34 mouse cellular contexts compared by ENCODE assay signal in the genomic region with DNA sequence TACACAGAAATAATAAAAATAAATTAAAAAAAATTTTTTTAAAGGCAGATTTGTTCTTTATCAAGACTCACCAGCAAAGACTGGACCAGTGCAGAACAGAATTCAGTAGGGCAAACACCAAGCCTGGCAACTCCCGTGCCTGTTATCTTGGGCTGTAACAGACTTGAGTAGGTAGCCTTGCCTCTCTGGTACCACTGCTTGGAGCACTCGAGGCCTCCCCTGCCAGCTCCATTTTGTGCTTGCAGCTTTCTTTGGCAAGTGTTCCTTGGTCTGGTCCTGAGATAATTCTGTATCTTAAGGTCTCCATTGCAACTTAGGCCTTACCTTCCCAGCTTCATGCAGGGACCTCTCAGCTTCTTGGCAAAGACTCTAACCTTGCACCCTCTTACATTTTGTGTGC. TPM values are rescaled to one million over a fixed set of nuclear protein-coding genes. Genes with fewer than 3 reads are reported as not detected.
DNase-seq lines count a peak whose midpoint lies in the region; ATAC-seq and TF ChIP-seq lines count a peak whose summit lies in the region.
"Had no signal": no experiment of that assay in that cellular context is flagged by ENCODE, and none has a peak within 500 bp of the region (broad histone marks: within the 10 kb centered on the region; RNA-seq: fewer than 3 reads in every experiment).

No protein-coding gene starts in this region.

- peaks cover 82% of the 10 kb centered on the region for H3K79me2 ChIP-seq in CH12.LX (replicated peaks; ENCODE audit: control insufficient read depth, extremely low read depth, insufficient read depth, poor library complexity, severe bottlenecking)
- peaks cover 80% of the 10 kb centered on the region for H3K79me2 ChIP-seq in MEL (ENCODE audit: control insufficient read depth, insufficient read depth, low read length, poor library complexity)

- no peaks in the 10 kb centered on the region for H3K27me3 ChIP-seq in liver, embryonic 12.5 days (replicated peaks)
- H3K27me3 ChIP-seq in liver, embryonic 11.5 days (replicated peaks; ENCODE audit: control insufficient read depth, insufficient read depth, low read length) = no peaks in the 10 kb centered on the region
- H3K27me3 ChIP-seq in CH12.LX (replicated peaks) (no peaks in the 10 kb centered on the region), MEL (ENCODE audit: control insufficient read depth in 1 of 2, insufficient read depth in 2 of 2, low read length in 2 of 2) (no peaks in the 10 kb centered on the region)
- H3K27me3 ChIP-seq: embryonic facial prominence, embryonic 12.5 days; embryonic facial prominence, embryonic 15.5 days; heart, embryonic 12.5 days; heart, embryonic 15.5 days; hindbrain, embryonic 13.5 days; Patski had no signal

- TF ChIP-seq RAD21 in CH12.LX (IDR thresholded peaks at IDR 0.05; ENCODE audit: low read depth, low read length) (no peak), MEL (IDR thresholded peaks at IDR 0.05; ENCODE audit: low read depth, low read length) (no peak)

- in situ Hi-C loops in CH12.LX (cut with MboI; ENCODE audit: low pct_ligation_motif_present, low pct_unique_long_range_greater_than_20kb, low sequenced_read_pairs) = loop anchor here (5.0 kb wide), 1 partner anchor 40 kb away; no protein-coding TSS in a partner anchor

- no peak for TF ChIP-seq CTCF in CH12.LX (conservative IDR thresholded peaks at IDR 0.05 in 1 of 2, IDR thresholded peaks at IDR 0.05 in 1 of 2; ENCODE audit: low read depth in 2 of 2, low read length in 2 of 2)
- no peak for TF ChIP-seq CTCF in MEL (IDR thresholded peaks at IDR 0.05 in 2 of 3, conservative IDR thresholded peaks at IDR 0.05 in 1 of 3; ENCODE audit: control insufficient read depth in 1 of 3, insufficient read depth in 1 of 3, low read depth in 2 of 3, low read length in 3 of 3, poor library complexity in 1 of 3, severe bottlenecking in 1 of 3)

- 43% methylated on average over 2 of the region's 2 CpGs for WGBS in liver, embryonic 12.5 days (ENCODE audit: insufficient replicate concordance)
- 53% methylated on average over 2 of the region's 2 CpGs for WGBS in liver, embryonic 11.5 days

- 0 out of 2 replicates have a peak overlapping the region, but pooled peaks have one; percentile 5 for H3K27ac ChIP-seq in liver, embryonic 12.5 days
- no peak overlapping the region; the same call in 1 of the 2 replicates for H3K27ac ChIP-seq in liver, embryonic 11.5 days (ENCODE audit: low read depth, low read length)
- H3K27ac ChIP-seq in CH12.LX (ENCODE audit: insufficient read depth, low read depth) (no peak overlapping the region), MEL (ENCODE audit: control insufficient read depth, low read depth, low read length) (0 out of 2 replicates have a peak overlapping the region, but pooled peaks have one; percentile 2)
- H3K27ac ChIP-seq: embryonic facial prominence, embryonic 12.5 days; embryonic facial prominence, embryonic 15.5 days; gastrocnemius, adult 2 months; heart, embryonic 15.5 days; hindbrain, embryonic 10.5 days; hindbrain, embryonic 13.5 days had no signal

- H3K4me3 ChIP-seq in liver, embryonic 12.5 days = no peak overlapping the region
- H3K4me3 ChIP-seq in liver, embryonic 11.5 days (ENCODE audit: low read depth, low read length) = no peak overlapping the region
- H3K4me3 ChIP-seq in CH12.LX (replicated peaks in 1 of 3; ENCODE audit: low read depth in 2 of 3, low read length in 2 of 3, poor library complexity in 1 of 3) = no peak overlapping the region
- no peak overlapping the region for H3K4me3 ChIP-seq in MEL (ENCODE audit: control insufficient read depth in 1 of 2, insufficient read depth in 1 of 2, low read depth in 2 of 2, low read length in 2 of 2)
- H3K4me3 ChIP-seq: embryonic facial prominence, embryonic 12.5 days; embryonic facial prominence, embryonic 15.5 days; gastrocnemius, adult 2 months; heart, embryonic 12.5 days; heart, embryonic 15.5 days; hindbrain, embryonic 10.5 days; hindbrain, embryonic 13.5 days had no signal

- dilution Hi-C loops in CH12.LX (cut with MboI; ENCODE audit: extremely low pct_ligation_motif_present, extremely low pct_unique_long_range_greater_than_20kb, low sequenced_read_pairs) = no loop called here

- H3K4me2 ChIP-seq in liver, embryonic 12.5 days = peak overlapping the region; percentile 7; the same call in 1 of the 2 replicates
- H3K4me2 ChIP-seq in liver, embryonic 11.5 days = no peak overlapping the region
- H3K4me2 ChIP-seq in CH12.LX (ENCODE audit: insufficient read depth, low read depth, poor library complexity, severe bottlenecking) = no peak overlapping the region
- H3K4me2 ChIP-seq: embryonic facial prominence, embryonic 12.5 days; embryonic facial prominence, embryonic 15.5 days; heart, embryonic 12.5 days; heart, embryonic 15.5 days; hindbrain, embryonic 13.5 days had no signal

- H3K9ac ChIP-seq in liver, embryonic 12.5 days = peak overlapping the region; percentile 28
- no peak overlapping the region for H3K9ac ChIP-seq in liver, embryonic 11.5 days (ENCODE audit: low read depth, low read length)
- no peak overlapping the region for H3K9ac ChIP-seq in CH12.LX (ENCODE audit: insufficient read depth, low read depth)
- H3K9ac ChIP-seq in MEL (ENCODE audit: control insufficient read depth, low read depth, low read length, poor library complexity, severe bottlenecking) = no peak overlapping the region; the same call in 1 of the 2 replicates
- H3K9ac ChIP-seq: embryonic facial prominence, embryonic 12.5 days; embryonic facial prominence, embryonic 15.5 days; forebrain, postnatal 0 days; heart, embryonic 12.5 days; heart, embryonic 15.5 days; hindbrain, embryonic 13.5 days had no signal

- no peak for ATAC-seq in liver, embryonic 12.5 days
- ATAC-seq in liver, embryonic 11.5 days (replicated peaks; ENCODE audit: low FRiP score) = no peak
- ATAC-seq: forebrain, embryonic 14.5 days; forebrain, postnatal 0 days; hindbrain, embryonic 16.5 days; Patski had no signal

- no peak for TF ChIP-seq EP300 in CH12.LX (IDR thresholded peaks at IDR 0.05; ENCODE audit: low read length)
- TF ChIP-seq EP300 in MEL (IDR thresholded peaks at IDR 0.05; ENCODE audit: low read depth in 1 of 2, low read length in 2 of 2) = no peak

- peaks cover 60% of the 10 kb centered on the region for H3K4me1 ChIP-seq in liver, embryonic 12.5 days
- H3K4me1 ChIP-seq in liver, embryonic 11.5 days (replicated peaks; ENCODE audit: control insufficient read depth, insufficient read depth, low read length) = peaks cover 40% of the 10 kb centered on the region
- H3K4me1 ChIP-seq in CH12.LX (ENCODE audit: control insufficient read depth in 1 of 2, insufficient read depth in 2 of 2) = peaks cover 28 to 70% of the 10 kb centered on the region in 2 experiments
- H3K4me1 ChIP-seq in MEL (ENCODE audit: control insufficient read depth in 1 of 2, insufficient read depth in 2 of 2, low read length in 2 of 2) = peaks cover 6 to 53% of the 10 kb centered on the region in 2 experiments

- H3K36me3 ChIP-seq in liver, embryonic 12.5 days = peaks cover 74% of the 10 kb centered on the region
- H3K36me3 ChIP-seq in liver, embryonic 11.5 days (ENCODE audit: control insufficient read depth, insufficient read depth, low read length) = peaks cover 54% of the 10 kb centered on the region
- peaks cover 51 to 71% of the 10 kb centered on the region in 2 experiments for H3K36me3 ChIP-seq in CH12.LX (replicated peaks in 1 of 2; ENCODE audit: control insufficient read depth in 1 of 2, insufficient read depth in 1 of 2, low read length in 1 of 2)
- peaks cover 25 to 54% of the 10 kb centered on the region in 2 experiments for H3K36me3 ChIP-seq in MEL (ENCODE audit: control insufficient read depth in 1 of 2, insufficient read depth in 2 of 2, low read length in 2 of 2)

- TF ChIP-seq POLR2A in CH12.LX (IDR thresholded peaks at IDR 0.05; ENCODE audit: low read depth, low read length) (no peak; the same call in 1 of the 2 replicates), MEL (IDR thresholded peaks at IDR 0.05; ENCODE audit: control insufficient read depth in 1 of 2, insufficient read depth in 1 of 2, low read depth in 1 of 2, low read length in 2 of 2, poor library complexity in 1 of 2) (no peak)

- DNase-seq in liver, embryonic 11.5 days (ENCODE audit: low spot score) = no peak
- no peak for DNase-seq in CH12.LX (ENCODE audit: extremely low read depth)
- DNase-seq in MEL (ENCODE audit: low read depth, low spot score) = no peak
- no peak for DNase-seq in layer of hippocampus, adult 9-10 months (ENCODE audit: low spot score)
- no peak for DNase-seq in T-cell, adult 2 months (ENCODE audit: low spot score)
- DNase-seq: adrenal gland, adult 2 months; adrenal gland, postnatal 14 days; B cell, adult 2 months; cerebellum, adult 11 months; cerebellum, adult 2 months; cerebellum, adult 9-11 months; cerebellum, postnatal 25 days; forebrain, postnatal 0 days; gastrocnemius, adult 2 months; gastrocnemius, postnatal 14 days; heart, adult 11 months; heart, postnatal 10 days; heart, postnatal 36 days had no signal

- no peaks in the 10 kb centered on the region for H3K9me3 ChIP-seq in liver, embryonic 12.5 days (replicated peaks)
- H3K9me3 ChIP-seq in liver, embryonic 11.5 days (ENCODE audit: control insufficient read depth, low read length) = no peaks in the 10 kb centered on the region
- H3K9me3 ChIP-seq in CH12.LX (replicated peaks; ENCODE audit: low read length) (no peaks in the 10 kb centered on the region), MEL (replicated peaks; ENCODE audit: insufficient read depth, low read length) (no peaks in the 10 kb centered on the region)
- H3K9me3 ChIP-seq: embryonic facial prominence, embryonic 12.5 days; embryonic facial prominence, embryonic 15.5 days; heart, embryonic 12.5 days; heart, embryonic 15.5 days; hindbrain, embryonic 10.5 days; hindbrain, embryonic 13.5 days had no signal

RNA-seq across cellular contexts. Expression of a gene that starts 3.8 kb away (rescaled TPM):
- 172 and 174 TPM in 2 replicates for polyA plus RNA-seq in liver, embryonic 12.5 days (2016; fragmentation: Nextera tagmentation; extraction: Ambion mirVana)
- polyA plus RNA-seq in liver, embryonic 11.5 days (2014; fragmentation: Nextera tagmentation; extraction: Ambion mirVana) = 217 and 230 TPM in 2 replicates
- total RNA-seq in CH12.LX (2012; rRNA removed) = 189 and 226 TPM in 2 replicates
- total RNA-seq in CH12.LX (2014; rRNA removed) = 338 and 351 TPM in 2 replicates
- polyA plus RNA-seq in CH12.LX (2012; ENCODE audit: insufficient read length, low read depth) = 288 and 301 TPM in 2 replicates
- total RNA-seq in MEL (2012; rRNA removed) = 214 and 256 TPM in 2 replicates
- 100 to 1,000 TPM; 143 to 331 TPM for polyA plus RNA-seq in MEL (2012; ENCODE audit: insufficient read depth in 1 of 2, insufficient read length in 2 of 2, low read depth in 1 of 2, low replicate concordance in 2 of 2, missing spikeins in 1 of 2)

RNA-seq across cellular contexts. Expression of a gene that starts 54.3 kb away (rescaled TPM):
- not detected in 2 replicates for polyA plus RNA-seq in liver, embryonic 12.5 days (2016; fragmentation: Nextera tagmentation; extraction: Ambion mirVana)
- polyA plus RNA-seq in liver, embryonic 11.5 days (2014; fragmentation: Nextera tagmentation; extraction: Ambion mirVana) = not detected in 2 replicates
- total RNA-seq in CH12.LX (2012; rRNA removed) (not detected in 2 replicates), CH12.LX (2014; rRNA removed) (not detected in 2 replicates), MEL (2012; rRNA removed) (0.08 TPM in 1 of 2 replicates, not detected in the other)
- polyA plus RNA-seq in CH12.LX (2012; ENCODE audit: insufficient read length, low read depth) (not detected in 2 replicates), MEL (2012; ENCODE audit: insufficient read depth in 1 of 2, insufficient read length in 2 of 2, low read depth in 1 of 2, low replicate concordance in 2 of 2, missing spikeins in 1 of 2) (under 1 TPM in 1 of 2 experiments, not detected in 1; 0.14 TPM)
- total RNA-seq: adrenal gland, postnatal 14 days; adrenal gland, postnatal 4 days; common myeloid progenitor, adult 5-6 weeks; forebrain, postnatal 0 days; gastrocnemius, adult 2 months; gastrocnemius, postnatal 14 days; gastrocnemius, postnatal 4 days; heart, adult 8-10 months; heart, postnatal 10 days; heart, postnatal 36 days had no signal
- polyA plus RNA-seq: cerebellum, adult 2 months; embryonic facial prominence, embryonic 12.5 days; embryonic facial prominence, embryonic 15.5 days; forebrain, embryonic 11.5 days; forebrain, embryonic 14.5 days; forebrain, postnatal 0 days; frontal cortex, adult 2 months; heart, embryonic 12.5 days; heart, embryonic 15.5 days; hindbrain, embryonic 13.5 days; hindbrain, embryonic 16.5 days; Patski had no signal

RNA-seq across cellular contexts. Expression of a gene that starts 54.4 kb away (rescaled TPM):
- polyA plus RNA-seq in liver, embryonic 12.5 days (2016; fragmentation: Nextera tagmentation; extraction: Ambion mirVana) = 10.1 and 10.6 TPM in 2 replicates
- polyA plus RNA-seq in liver, embryonic 11.5 days (2014; fragmentation: Nextera tagmentation; extraction: Ambion mirVana) = 18.8 and 19.7 TPM in 2 replicates
- total RNA-seq in CH12.LX (2012; rRNA removed) = 12.4 and 15.1 TPM in 2 replicates
- 7.3 and 8.4 TPM in 2 replicates for total RNA-seq in CH12.LX (2014; rRNA removed)
- 9.7 and 10.1 TPM in 2 replicates for polyA plus RNA-seq in CH12.LX (2012; ENCODE audit: insufficient read length, low read depth)
- 9.3 and 11.8 TPM in 2 replicates for total RNA-seq in MEL (2012; rRNA removed)
- 10 to 100 TPM in 1 of 2 experiments, not detected in 1; 20.3 TPM for polyA plus RNA-seq in MEL (2012; ENCODE audit: insufficient read depth in 1 of 2, insufficient read length in 2 of 2, low read depth in 1 of 2, low replicate concordance in 2 of 2, missing spikeins in 1 of 2)

RNA-seq across cellular contexts. Expression of a gene that starts 54.4 kb away (rescaled TPM):
- polyA plus RNA-seq in liver, embryonic 12.5 days (2016; fragmentation: Nextera tagmentation; extraction: Ambion mirVana) = 14.3 and 14.4 TPM in 2 replicates
- 20.9 and 22.0 TPM in 2 replicates for polyA plus RNA-seq in liver, embryonic 11.5 days (2014; fragmentation: Nextera tagmentation; extraction: Ambion mirVana)
- total RNA-seq in CH12.LX (2012; rRNA removed) = 13.2 and 15.4 TPM in 2 replicates
- 14.4 and 14.9 TPM in 2 replicates for total RNA-seq in CH12.LX (2014; rRNA removed)
- 14.7 and 15.4 TPM in 2 replicates for polyA plus RNA-seq in CH12.LX (2012; ENCODE audit: insufficient read length, low read depth)
- total RNA-seq in MEL (2012; rRNA removed) = 15.3 and 19.9 TPM in 2 replicates
- 10 to 100 TPM in 1 of 2 experiments, not detected in 1; 19.1 TPM for polyA plus RNA-seq in MEL (2012; ENCODE audit: insufficient read depth in 1 of 2, insufficient read length in 2 of 2, low read depth in 1 of 2, low replicate concordance in 2 of 2, missing spikeins in 1 of 2)

Comparison
In these comparisons a context has a peak if more than half of its experiments do, and no peak if none do; other contexts are left out.
1. H3K27ac ChIP-seq: peak in liver, embryonic 12.5 days (single experiment) and MEL (single experiment); none in liver, embryonic 11.5 days (single experiment) and CH12.LX (single experiment).